Mouse (Mus musculus) bone marrow, adult 2 months (tissue): ENCODE measurements at regions not wholly inside any gene's neighbourhood (a gene's known extent, or its start where the extent isn't known, plus 50 kb on each side); places are given as distances from the start of the nearest gene placed in this dataset.

Source experiments
- H3K27ac ChIP-seq: fragments of 200-500 bp; 2 replicates; pipeline ENCODE4 v1.5.1; 2012; ENCODE audit warnings: low read depth, mild to moderate bottlenecking, control low read depth, inconsistent platforms, low read length; ENCODE audit not compliant: control insufficient read depth, poor library complexity, insufficient read depth
- H3K4me1 ChIP-seq: fragments of 200-500 bp; 2 replicates; pipeline ENCODE4 v1.6.1; 2011; ENCODE audit warnings: low read length; ENCODE audit not compliant: control insufficient read depth, insufficient read depth
- H3K4me3 ChIP-seq: fragments of 200-500 bp; replicated peaks from 2 replicates; pipeline ENCODE3; 2011; ENCODE audit warnings: mild to moderate bottlenecking, low read depth, low read length, control low read depth; ENCODE audit not compliant: control insufficient read depth
- CTCF ChIP-seq: fragments of 200-500 bp; IDR thresholded peaks from 2 replicates; pipeline ENCODE4 v1.5.1; 2011; ENCODE audit warnings: low read length, control low read depth; ENCODE audit not compliant: control insufficient read depth, insufficient read depth
- POLR2A ChIP-seq: fragments of 200-500 bp; IDR thresholded peaks from 2 replicates; pipeline ENCODE4 v1.6.1; 2011; ENCODE audit warnings: low read depth, mild to moderate bottlenecking, control low read depth, low read length, borderline replicate concordance; ENCODE audit not compliant: control insufficient read depth
- WGBS: fragments of 180-500 bp; shearing (Covaris S2); methylation state at CpG from one replicate; pipeline ENCODE4 v1.1.7; 2018; 5-methylcytosine and 5-hydroxymethylcytosine counted together

- WGBS, result 84% methylated on average over 6 of the region's 6 CpGs
- H3K27ac ChIP-seq, result no peak overlapping the region
- TF ChIP-seq POLR2A, result no peak
- no peak for TF ChIP-seq CTCF
- no peak overlapping the region for H3K4me3 ChIP-seq
- no peaks in the 10 kb centered on the region for H3K4me1 ChIP-seq
Measured at GRCm38 (mm10) chr2:50365221-50365620, 68.6 kb upstream of the Mmadhc start.

DNA sequence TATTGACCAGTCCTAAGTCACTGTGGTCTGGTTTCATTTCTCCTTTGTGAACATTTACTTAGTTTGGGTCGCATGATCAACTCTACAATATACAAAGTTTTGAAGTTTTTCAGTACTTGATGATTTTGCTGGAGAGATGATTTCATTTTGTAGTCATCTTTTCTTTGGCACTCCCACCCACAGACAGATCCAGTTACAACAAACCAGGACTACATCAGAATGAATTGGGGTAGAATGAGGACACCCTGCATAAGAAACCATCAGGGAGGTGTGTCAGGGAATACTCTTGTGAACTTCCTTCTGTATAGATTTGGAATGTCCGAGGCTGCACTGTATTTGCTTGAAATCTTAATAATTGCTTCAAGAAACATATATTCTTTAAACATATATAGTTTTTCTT lies 59.5 kb upstream of the Mmadhc start:
- no peak overlapping the region for H3K4me3 ChIP-seq
- 79% methylated on average over 2 of the region's 2 CpGs for WGBS
- no peaks in the 10 kb centered on the region for H3K4me1 ChIP-seq
- no peak overlapping the region for H3K27ac ChIP-seq
- TF ChIP-seq POLR2A (no peak), CTCF (no peak)

- Histone ChIP-seq H3K27ac (no peak overlapping the region), H3K4me1 (no peaks in the 10 kb centered on the region), H3K4me3 (no peak overlapping the region)
- 90% methylated on average over 10 of the region's 10 CpGs for WGBS
- no peak for TF ChIP-seq CTCF
Measured at GRCm38 (mm10) chr2:50347486-50348265, 51.1 kb upstream of the Mmadhc start.
